Mouse (Mus musculus): Measurements from ENCODE around the gene Adamtsl5.
"Not testable (repeated sequence)": the region's sequence is repeated elsewhere in the genome, so short reads cannot be mapped to it uniquely, and the experiment has no call there.

Adamtsl5 gene

GRCm38 (mm10) chr10:80371983-80372382 is 23.8 kb upstream of the Adamtsl5 start:
- no peak for DNase-seq

- peak; percentile 61 for DNase-seq
Observed at GRCm38 (mm10) chr10:80371411-80371966, 23.3 kb upstream of the Adamtsl5 start.

GRCm38 (mm10) chr10:80369995-80370747 is 22.0 kb upstream of the Adamtsl5 start:
- DNase-seq, result no peak

GRCm38 (mm10) chr10:80368392-80368791 is 20.2 kb upstream of the Adamtsl5 start:
- no peak for DNase-seq

- no peak for DNase-seq
Observed at GRCm38 (mm10) chr10:80367954-80368353, 19.7 kb upstream of the Adamtsl5 start.

GRCm38 (mm10) chr10:80365736-80366135 is 17.5 kb upstream of the Adamtsl5 start:
- no peak for DNase-seq

- no peak for DNase-seq
Observed at GRCm38 (mm10) chr10:80363734-80364133, 15.5 kb upstream of the Adamtsl5 start.

GRCm38 (mm10) chr10:80357994-80358639 is 9.9 kb upstream of the Adamtsl5 start:
- peak; percentile 77 for DNase-seq

GRCm38 (mm10) chr10:80357336-80357735 is 9.1 kb upstream of the Adamtsl5 start:
- no peak for DNase-seq

- no peak for DNase-seq
Observed at GRCm38 (mm10) chr10:80356737-80357136, 8.5 kb upstream of the Adamtsl5 start.

- peak; percentile 72 for DNase-seq
Observed at GRCm38 (mm10) chr10:80356001-80356682, 7.9 kb upstream of the Adamtsl5 start, which contains the start of gene Plk5. Plk5 (plus strand) TSS chr10:80356459.

- DNase-seq, result peak; percentile 76
Observed at GRCm38 (mm10) chr10:80355431-80355830, 7.2 kb upstream of the Adamtsl5 start.

GRCm38 (mm10) chr10:80352727-80353126 is 4.5 kb upstream of the Adamtsl5 start:
- DNase-seq, result no peak

- no peak for DNase-seq
Observed at GRCm38 (mm10) chr10:80351896-80352295, 3.7 kb upstream of the Adamtsl5 start.

- DNase-seq, result peak; percentile 90
Observed at GRCm38 (mm10) chr10:80350292-80350691, 2.1 kb upstream of the Adamtsl5 start.

GRCm38 (mm10) chr10:80348981-80349380 is 769 bp upstream of the Adamtsl5 start:
- no peak for DNase-seq

GRCm38 (mm10) chr10:80347514-80347967 is 671 bp downstream of the Adamtsl5 start:
- DNase-seq, result no peak

- not testable (repeated sequence) for DNase-seq
Observed at GRCm38 (mm10) chr10:80345929-80346328, 2.3 kb downstream of the Adamtsl5 start.

- DNase-seq, result no peak
Observed at GRCm38 (mm10) chr10:80345122-80345521, 3.1 kb downstream of the Adamtsl5 start.

GRCm38 (mm10) chr10:80344131-80344661 is 4.0 kb downstream of the Adamtsl5 start:
- DNase-seq, result no peak

GRCm38 (mm10) chr10:80343425-80343895 is 4.8 kb downstream of the Adamtsl5 start:
- no peak for DNase-seq

GRCm38 (mm10) chr10:80342749-80343424 is 5.3 kb downstream of the Adamtsl5 start:
- no peak for DNase-seq

All from cerebellum, adult 8-10 months (tissue).